Comparison of ENCODE assay signal across 15 mouse cellular contexts in the genomic region with DNA sequence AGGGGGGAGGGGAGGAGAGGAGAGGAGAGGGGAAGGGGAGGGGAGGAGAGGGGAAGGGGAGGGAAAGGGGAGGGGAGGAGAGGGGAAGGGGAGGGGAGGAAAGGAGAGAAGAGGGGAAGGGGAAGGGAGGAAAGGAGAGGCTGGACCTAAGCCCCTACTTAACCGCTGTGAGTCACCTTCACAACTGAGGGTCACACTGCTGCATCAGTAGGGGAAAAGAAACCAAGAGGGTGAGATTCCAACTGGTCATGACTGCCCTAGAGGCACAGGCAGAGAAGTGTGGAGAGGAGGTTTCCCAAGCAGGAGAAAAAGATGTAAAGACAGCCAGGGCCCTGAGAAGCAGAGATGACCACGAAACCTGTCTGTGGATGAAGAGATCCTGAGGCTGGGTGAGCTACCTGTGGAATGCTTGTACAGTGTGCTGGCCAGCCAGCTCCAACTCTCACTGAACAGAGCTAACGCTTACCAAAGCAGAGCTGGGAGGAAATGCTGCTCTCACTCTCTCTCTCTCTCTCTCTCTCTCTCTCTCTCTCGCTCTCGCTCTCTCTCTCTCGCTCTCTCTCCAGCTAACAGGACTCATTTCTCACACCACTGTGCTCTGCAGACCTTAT. TPM values are rescaled to one million over a fixed set of nuclear protein-coding genes. Genes with fewer than 3 reads are reported as not detected.
DNase-seq lines count a peak whose midpoint lies in the region; ATAC-seq and TF ChIP-seq lines count a peak whose summit lies in the region.
"Had no signal": no experiment of that assay in that cellular context is flagged by ENCODE, and none has a peak within 500 bp of the region (broad histone marks: within the 10 kb centered on the region; RNA-seq: fewer than 3 reads in every experiment).

No protein-coding gene starts in this region.

- H3K36me3 ChIP-seq in heart, embryonic 12.5 days, result peaks cover 27% of the 10 kb centered on the region
- no peaks in the 10 kb centered on the region for H3K36me3 ChIP-seq in lung, embryonic 14.5 days (ENCODE audit: insufficient read depth)
- no peaks in the 10 kb centered on the region for H3K36me3 ChIP-seq in embryonic facial prominence, embryonic 10.5 days (replicated peaks)
- H3K36me3 ChIP-seq: forebrain, embryonic 12.5 days had no signal

- intact Hi-C loops in heart, postnatal 25 days (cut with DNase I), result no loop called here

- ATAC-seq in heart, embryonic 12.5 days (ENCODE audit: insufficient number of reproducible peaks, low FRiP score), result no peak
- peak; percentile 39; the same call in 1 of the 2 replicates for ATAC-seq in lung, embryonic 14.5 days (ENCODE audit: insufficient read depth)
- ATAC-seq in megakaryocyte progenitor cell, adult 5-6 weeks (replicated peaks; ENCODE audit: poor library complexity), result peak; percentile 40
- ATAC-seq: Patski had no signal

- H3K27me3 ChIP-seq in heart, embryonic 12.5 days (replicated peaks), result no peaks in the 10 kb centered on the region
- no peaks in the 10 kb centered on the region for H3K27me3 ChIP-seq in lung, embryonic 14.5 days (ENCODE audit: insufficient read depth, low read length)
- no peaks in the 10 kb centered on the region for H3K27me3 ChIP-seq in embryonic facial prominence, embryonic 10.5 days (replicated peaks; ENCODE audit: low read depth, poor library complexity, severe bottlenecking)
- H3K27me3 ChIP-seq: forebrain, embryonic 12.5 days; neural tube, embryonic 15.5 days; Patski had no signal

- peaks cover 10% of the 10 kb centered on the region; the same call in 1 of the 2 replicates for H3K9me3 ChIP-seq in heart, embryonic 12.5 days (replicated peaks)
- H3K9me3 ChIP-seq in lung, embryonic 14.5 days (ENCODE audit: low read depth, low read length), result 0 out of 2 replicates have a peak, but pooled peaks cover 3% of the 10 kb centered on the region
- H3K9me3 ChIP-seq in embryonic facial prominence, embryonic 10.5 days, result peaks cover 4% of the 10 kb centered on the region; the same call in 1 of the 2 replicates
- H3K9me3 ChIP-seq: neural tube, embryonic 15.5 days had no signal

- peak overlapping the region; percentile 41 for H3K4me2 ChIP-seq in heart, embryonic 12.5 days
- no peak overlapping the region for H3K4me2 ChIP-seq in lung, embryonic 14.5 days
- H3K4me2 ChIP-seq: forebrain, embryonic 12.5 days; neural tube, embryonic 15.5 days had no signal

- peaks cover 31% of the 10 kb centered on the region for H3K4me1 ChIP-seq in heart, embryonic 12.5 days (replicated peaks)
- H3K4me1 ChIP-seq in lung, embryonic 14.5 days (ENCODE audit: insufficient read depth), result no peaks in the 10 kb centered on the region
- H3K4me1 ChIP-seq in embryonic facial prominence, embryonic 10.5 days, result peaks cover 18% of the 10 kb centered on the region

- TF ChIP-seq CTCF in lung, embryonic 14.5 days (IDR thresholded peaks at IDR 0.05; ENCODE audit: low read depth), result no peak

- DNase-seq in heart, postnatal 25 days (ENCODE audit: low spot score), result no peak
- DNase-seq in lung, embryonic 14.5 days, result peak; percentile 20
- no peak for DNase-seq in lung, postnatal 25 days (ENCODE audit: low spot score)
- DNase-seq in embryonic facial prominence, embryonic 10.5 days (ENCODE audit: low spot score), result no peak
- no peak for DNase-seq in layer of hippocampus, postnatal 25 days (ENCODE audit: extremely low spot score in 1 of 2, low spot score in 1 of 2)
- no peak for DNase-seq in retina, postnatal 1 day
- DNase-seq: cerebellum, adult 8-10 months; liver; lung, postnatal 36 days; right cerebral cortex, postnatal 14 days had no signal

- no peak overlapping the region for H3K4me3 ChIP-seq in heart, embryonic 12.5 days
- H3K4me3 ChIP-seq in lung, embryonic 14.5 days (ENCODE audit: low read depth, low read length), result no peak overlapping the region
- no peak overlapping the region for H3K4me3 ChIP-seq in embryonic facial prominence, embryonic 10.5 days
- H3K4me3 ChIP-seq: forebrain, embryonic 12.5 days; neural tube, embryonic 15.5 days had no signal

- no peak overlapping the region for H3K9ac ChIP-seq in heart, embryonic 12.5 days
- peak overlapping the region; percentile 29; the same call in 1 of the 2 replicates for H3K9ac ChIP-seq in lung, embryonic 14.5 days
- H3K9ac ChIP-seq: forebrain, embryonic 12.5 days; neural tube, embryonic 15.5 days had no signal

- WGBS in heart, embryonic 12.5 days, result 39% methylated on average over 5 of the region's 6 CpGs
- 32% methylated on average over 6 of the region's 6 CpGs for WGBS in lung, embryonic 14.5 days
- 66% methylated on average over 6 of the region's 6 CpGs for WGBS in embryonic facial prominence, embryonic 10.5 days

- H3K27ac ChIP-seq in heart, embryonic 12.5 days (ENCODE audit: poor library complexity, severe bottlenecking), result peak overlapping the region; percentile 9; the same call in 1 of the 2 replicates
- 0 out of 2 replicates have a peak overlapping the region, but pooled peaks have one; percentile 30 for H3K27ac ChIP-seq in lung, embryonic 14.5 days (ENCODE audit: low read depth)
- peak overlapping the region; percentile 37; the same call in 1 of the 2 replicates for H3K27ac ChIP-seq in embryonic facial prominence, embryonic 10.5 days (replicated peaks)
- H3K27ac ChIP-seq: forebrain, embryonic 12.5 days; neural tube, embryonic 15.5 days had no signal

RNA-seq across cellular contexts. Expression of gene Rftn1, which starts 19.4 kb away (rescaled TPM):
- polyA plus RNA-seq in heart, embryonic 12.5 days (2016; fragmentation: Nextera tagmentation; extraction: Ambion mirVana), result 24.2 and 26.6 TPM in 2 replicates
- total RNA-seq in heart, postnatal 25 days (2021), result 10 to 100 TPM; 50.3 to 51.5 TPM
- 17.4 and 19.0 TPM in 2 replicates for polyA plus RNA-seq in lung, embryonic 14.5 days (2014; fragmentation: Nextera tagmentation; extraction: Ambion mirVana)
- 4.4 and 6.6 TPM in 2 replicates for polyA plus RNA-seq in embryonic facial prominence, embryonic 10.5 days (2016; fragmentation: Nextera tagmentation; extraction: Ambion mirVana)
- total RNA-seq in megakaryocyte progenitor cell, adult 5-6 weeks (2015), result 13.2 and 15.5 TPM in 2 replicates
- total RNA-seq in megakaryocyte progenitor cell, adult 5-6 weeks (2017), result 29.8 and 36.5 TPM in 2 replicates
- 10 to 100 TPM; 14.2 to 14.7 TPM for total RNA-seq in layer of hippocampus, postnatal 25 days (2021)
